Mouse (Mus musculus) cerebellum, adult 11 months (tissue): ENCODE measurements around the gene Rxfp4.
"Not testable (repeated sequence)": the region's sequence is repeated elsewhere in the genome, so short reads cannot be mapped to it uniquely, and the experiment has no call there.

Experiments used
- DNase-seq: peaks from one replicate; pipeline ENCODE4 v3.0.0; 2022

Rxfp4 gene

DNA sequence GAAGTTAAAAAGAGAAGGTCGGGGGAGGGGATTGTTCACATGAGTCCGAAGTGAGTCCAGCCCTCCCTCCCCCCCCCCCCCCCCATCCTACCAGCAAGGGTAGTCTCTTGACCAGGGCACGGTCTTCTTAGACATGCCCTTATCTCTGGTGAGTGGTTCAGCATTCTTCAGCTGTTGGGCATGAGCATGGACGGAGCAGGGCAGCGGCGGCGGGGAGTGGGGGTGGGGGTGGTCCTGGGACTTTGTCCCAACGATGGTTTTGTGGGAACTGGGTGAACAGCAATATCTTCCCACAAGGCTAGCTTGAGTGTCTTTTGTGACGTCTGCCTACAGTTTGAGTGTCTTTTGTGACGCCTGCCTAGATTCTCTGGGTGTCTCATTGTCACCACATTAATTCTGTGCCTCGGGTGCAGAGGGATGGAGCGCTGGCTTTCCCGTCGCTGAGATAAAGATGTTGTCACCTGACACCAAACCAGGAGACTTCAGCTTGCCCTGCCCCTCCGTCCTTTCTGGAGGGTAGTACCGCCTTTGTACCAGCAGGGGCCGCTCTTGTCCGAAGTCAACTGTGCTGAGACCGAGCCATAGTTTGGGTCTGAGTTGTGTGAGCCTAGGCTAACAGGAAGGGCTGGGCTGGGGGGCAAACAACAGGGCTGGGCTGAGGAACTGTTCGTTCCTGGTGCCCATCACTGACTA, 45.7 kb downstream of the Rxfp4 start:
- peak; percentile 90 for DNase-seq

DNA sequence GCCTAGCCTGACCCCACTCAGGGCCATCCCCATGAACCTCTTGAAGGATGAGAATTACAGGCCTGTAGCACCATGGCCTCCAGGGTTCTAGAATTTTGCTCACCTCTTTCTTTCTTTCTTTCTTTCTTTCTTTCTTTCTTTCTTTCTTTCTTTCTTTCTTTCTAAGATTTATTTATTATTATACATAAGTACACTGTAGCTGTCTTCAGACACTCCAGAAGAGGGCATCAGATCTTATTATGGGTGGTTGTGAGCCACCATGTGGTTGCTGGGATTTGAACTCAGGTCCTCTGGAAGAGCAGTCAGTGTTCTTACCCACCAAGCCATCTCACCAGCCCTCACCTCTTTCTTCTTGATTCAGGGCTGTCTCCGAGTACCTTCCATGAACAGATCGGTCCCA, 47.3 kb downstream of the Rxfp4 start, which contains the start of gene Arhgef2:
Arhgef2 (plus strand) TSS at position 301 of the 400 bp plus-strand sequence.
- not testable (repeated sequence) for DNase-seq

DNA sequence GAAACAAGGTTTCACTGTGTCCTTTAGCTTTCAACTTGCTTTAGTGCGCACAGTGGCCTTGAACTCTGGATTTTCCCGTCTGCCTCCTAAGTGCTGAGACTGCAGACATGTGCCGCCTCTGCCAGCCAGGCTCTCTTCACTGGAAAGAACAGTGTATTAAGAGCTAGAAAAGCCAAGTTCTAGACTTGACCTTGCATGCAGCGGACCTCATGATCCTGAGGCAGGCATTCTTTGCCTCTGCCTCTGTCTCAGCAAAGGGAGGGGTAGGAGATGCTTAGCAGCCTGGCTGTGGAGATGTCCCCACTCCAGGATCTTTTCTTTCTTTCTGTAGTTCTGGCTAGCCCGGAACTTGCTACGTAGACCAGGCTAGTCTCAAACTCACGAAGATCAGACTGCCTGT, 48.1 kb downstream of the Rxfp4 start:
- no peak for DNase-seq

DNA sequence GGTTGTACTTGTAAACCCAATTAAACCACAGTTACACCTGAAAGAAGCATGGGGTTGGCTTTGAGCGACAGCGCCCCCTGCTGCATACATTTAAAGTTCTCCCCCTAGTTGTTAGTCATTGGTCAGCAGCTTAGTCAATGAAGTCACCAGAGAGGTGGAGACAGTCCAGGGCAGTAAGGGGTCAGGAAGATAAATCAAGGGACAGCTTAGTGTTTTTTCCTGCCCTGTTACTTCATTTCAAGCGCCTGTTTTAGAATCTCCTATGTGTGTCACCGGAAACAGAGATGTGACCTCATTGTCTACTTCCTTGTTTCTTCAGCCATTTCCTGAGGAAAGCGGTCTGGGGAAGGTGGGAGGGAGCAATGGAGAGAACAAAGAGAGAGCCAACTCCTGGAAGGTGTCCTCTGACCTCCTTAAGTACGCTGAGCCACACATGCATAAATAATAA, 49.2 kb downstream of the Rxfp4 start:
- peak; percentile 46 for DNase-seq

DNA sequence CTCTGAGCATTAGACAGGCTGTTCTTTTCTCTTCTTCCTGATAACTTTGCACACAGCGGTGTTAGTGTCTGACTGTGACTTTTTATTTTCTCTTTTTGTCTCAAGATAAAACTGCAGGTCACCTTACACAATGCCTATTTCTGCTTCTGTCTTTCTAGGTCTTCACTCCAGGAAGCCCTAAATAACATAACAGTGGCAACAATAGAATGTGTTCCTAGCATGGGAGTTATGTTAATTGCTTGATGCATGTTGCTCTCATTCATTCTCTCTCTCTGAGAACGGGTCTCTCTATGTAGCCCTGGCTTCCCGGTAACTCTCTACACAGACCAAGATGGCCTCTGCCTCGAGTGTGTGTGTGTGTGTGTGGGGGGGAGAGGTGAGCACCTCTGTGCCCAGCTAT, 50.5 kb downstream of the Rxfp4 start:
- no peak for DNase-seq
